Mouse (Mus musculus): ENCODE measurements around the gene Cib1. TPM values are rescaled to one million over a fixed set of nuclear protein-coding genes. Genes with fewer than 3 reads are reported as not detected.

The Cib1 gene
- polyA plus RNA-seq, 1 experiment, result 35.9 TPM

- TF ChIP-seq POLR2A (IDR thresholded peaks at IDR 0.05; ENCODE audit: extremely low read depth, insufficient read depth, low read length) (no peak), CTCF (IDR thresholded peaks at IDR 0.05; ENCODE audit: extremely low read depth, insufficient read depth, low read length) (no peak)
- Histone ChIP-seq H3K4me1 (ENCODE audit: control insufficient read depth, insufficient read depth, low read length) (peaks cover 14% of the 10 kb centered on the region), H3K27ac (ENCODE audit: insufficient read depth, low read length) (no peak overlapping the region), H3K4me3 (ENCODE audit: insufficient read depth, low read length) (peak overlapping the region; percentile 79)
These were observed 33.3 kb downstream of the Cib1 start for GRCm38 (mm10) chr7:80199286-80199685.

DNA sequence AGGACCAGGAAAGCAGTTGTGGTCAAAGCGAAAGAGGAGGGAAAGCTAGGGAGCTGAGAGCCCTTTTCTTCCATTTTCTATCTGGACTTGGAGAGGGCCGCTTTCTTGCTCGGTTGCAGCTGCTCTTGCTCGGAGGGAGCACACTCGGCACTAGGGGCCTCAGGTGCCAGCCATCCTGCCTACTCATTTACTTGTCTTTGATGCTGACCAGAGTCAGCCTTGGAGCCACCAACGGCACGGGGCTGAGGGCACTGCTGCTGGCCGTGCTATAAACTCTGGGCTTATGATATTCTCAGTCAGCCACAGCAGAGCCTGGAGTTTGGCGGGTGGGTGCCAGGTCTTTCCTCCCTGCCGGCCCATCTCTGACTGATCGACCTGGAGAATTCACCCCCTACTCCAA, 33.8 kb downstream of the Cib1 start:
- Histone ChIP-seq H3K27ac (ENCODE audit: insufficient read depth, low read length) (peak overlapping the region; percentile 43), H3K4me3 (ENCODE audit: insufficient read depth, low read length) (peak overlapping the region; percentile 79), H3K4me1 (ENCODE audit: control insufficient read depth, insufficient read depth, low read length) (peaks cover 14% of the 10 kb centered on the region)
- TF ChIP-seq POLR2A (IDR thresholded peaks at IDR 0.05; ENCODE audit: extremely low read depth, insufficient read depth, low read length), result no peak
- TF ChIP-seq CTCF (IDR thresholded peaks at IDR 0.05; ENCODE audit: extremely low read depth, insufficient read depth, low read length), result no peak

- H3K4me1 ChIP-seq (ENCODE audit: control insufficient read depth, insufficient read depth, low read length), result peaks cover 13% of the 10 kb centered on the region
- TF ChIP-seq POLR2A (IDR thresholded peaks at IDR 0.05; ENCODE audit: extremely low read depth, insufficient read depth, low read length) (no peak; the same call in 1 of the 2 replicates), CTCF (IDR thresholded peaks at IDR 0.05; ENCODE audit: extremely low read depth, insufficient read depth, low read length) (no peak)
- H3K4me3 ChIP-seq (ENCODE audit: insufficient read depth, low read length), result peak overlapping the region; percentile 79
- peak overlapping the region; percentile 43 for H3K27ac ChIP-seq (ENCODE audit: insufficient read depth, low read length)
These were observed 34.5 kb downstream of the Cib1 start for GRCm38 (mm10) chr7:80197941-80198778.

- H3K4me3 ChIP-seq (ENCODE audit: insufficient read depth, low read length), result peak overlapping the region; percentile 79; the same call in 1 of the 2 replicates
- no peak for TF ChIP-seq POLR2A (IDR thresholded peaks at IDR 0.05; ENCODE audit: extremely low read depth, insufficient read depth, low read length)
- peaks cover 8% of the 10 kb centered on the region for H3K4me1 ChIP-seq (ENCODE audit: control insufficient read depth, insufficient read depth, low read length)
- no peak overlapping the region for H3K27ac ChIP-seq (ENCODE audit: insufficient read depth, low read length)
These were observed 35.2 kb downstream of the Cib1 start for GRCm38 (mm10) chr7:80197371-80197770.

GRCm38 (mm10) chr7:80195576-80196263, 36.9 kb downstream of the Cib1 start:
- TF ChIP-seq CTCF (IDR thresholded peaks at IDR 0.05; ENCODE audit: extremely low read depth, insufficient read depth, low read length) (no peak), POLR2A (IDR thresholded peaks at IDR 0.05; ENCODE audit: extremely low read depth, insufficient read depth, low read length) (no peak)
- Histone ChIP-seq H3K4me3 (ENCODE audit: insufficient read depth, low read length) (no peak overlapping the region), H3K27ac (ENCODE audit: insufficient read depth, low read length) (no peak overlapping the region), H3K4me1 (ENCODE audit: control insufficient read depth, insufficient read depth, low read length) (peaks cover 3% of the 10 kb centered on the region; the same call in 1 of the 2 replicates)

GRCm38 (mm10) chr7:80195146-80195545, 37.5 kb downstream of the Cib1 start:
- Histone ChIP-seq H3K4me1 (ENCODE audit: control insufficient read depth, insufficient read depth, low read length) (peaks cover 3% of the 10 kb centered on the region; the same call in 1 of the 2 replicates), H3K4me3 (ENCODE audit: insufficient read depth, low read length) (no peak overlapping the region), H3K27ac (ENCODE audit: insufficient read depth, low read length) (no peak overlapping the region)
- no peak for TF ChIP-seq POLR2A (IDR thresholded peaks at IDR 0.05; ENCODE audit: extremely low read depth, insufficient read depth, low read length)
- TF ChIP-seq CTCF (IDR thresholded peaks at IDR 0.05; ENCODE audit: extremely low read depth, insufficient read depth, low read length), result no peak

DNA sequence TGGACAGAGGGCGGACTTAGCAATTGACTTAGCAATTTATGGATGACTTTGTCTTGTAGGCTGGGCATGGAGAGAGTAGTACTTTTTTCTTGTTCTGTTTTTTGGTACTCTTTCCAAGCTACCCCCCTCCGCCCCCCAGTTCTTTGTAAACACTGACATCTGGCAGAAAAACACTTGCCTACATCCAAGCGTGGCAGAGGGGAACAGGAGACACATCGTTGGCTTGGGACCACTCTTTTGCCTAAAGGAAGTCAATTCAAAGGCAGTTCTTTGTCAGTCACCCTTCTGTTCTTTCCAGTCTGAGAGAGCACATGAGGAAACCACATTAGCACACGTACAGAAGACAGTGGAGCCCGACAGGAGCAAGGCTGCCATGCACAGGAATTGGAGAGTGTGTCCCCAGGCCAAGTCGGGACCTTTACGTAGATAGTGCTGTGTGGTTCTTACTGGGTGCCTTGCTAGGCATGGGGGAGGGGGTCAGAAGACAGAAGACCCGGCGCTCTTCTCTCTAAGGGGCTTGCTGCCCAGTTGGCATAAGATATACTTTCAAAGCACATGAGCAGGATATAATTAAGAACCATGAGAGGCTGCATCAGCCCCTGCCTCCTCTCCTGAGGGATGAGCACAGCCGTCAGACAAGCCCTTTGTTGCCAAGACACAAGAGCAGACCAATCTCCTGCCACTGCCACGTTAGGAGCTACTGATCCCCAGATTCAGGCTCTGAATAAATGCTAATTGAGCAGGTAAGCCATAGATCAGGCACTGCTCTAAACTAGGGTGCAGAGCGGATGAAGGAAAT, 38.5 kb downstream of the Cib1 start:
- no peak overlapping the region for H3K4me3 ChIP-seq (ENCODE audit: insufficient read depth, low read length)
- no peak for TF ChIP-seq CTCF (IDR thresholded peaks at IDR 0.05; ENCODE audit: extremely low read depth, insufficient read depth, low read length)
- TF ChIP-seq POLR2A (IDR thresholded peaks at IDR 0.05; ENCODE audit: extremely low read depth, insufficient read depth, low read length), result no peak
- peaks cover 4% of the 10 kb centered on the region; the same call in 1 of the 2 replicates for H3K4me1 ChIP-seq (ENCODE audit: control insufficient read depth, insufficient read depth, low read length)
- H3K27ac ChIP-seq (ENCODE audit: insufficient read depth, low read length), result no peak overlapping the region

GRCm38 (mm10) chr7:80192226-80193061, 40.2 kb downstream of the Cib1 start:
- no peak overlapping the region for H3K4me3 ChIP-seq (ENCODE audit: insufficient read depth, low read length)
- TF ChIP-seq POLR2A (IDR thresholded peaks at IDR 0.05; ENCODE audit: extremely low read depth, insufficient read depth, low read length), result no peak
- no peak for TF ChIP-seq CTCF (IDR thresholded peaks at IDR 0.05; ENCODE audit: extremely low read depth, insufficient read depth, low read length)
- H3K27ac ChIP-seq (ENCODE audit: insufficient read depth, low read length), result no peak overlapping the region
- peaks cover 6% of the 10 kb centered on the region; the same call in 1 of the 2 replicates for H3K4me1 ChIP-seq (ENCODE audit: control insufficient read depth, insufficient read depth, low read length)
